Mouse (Mus musculus) liver, adult 2 months (tissue): ENCODE data around the gene 5730409E04Rik. TPM values are rescaled to one million over a fixed set of nuclear protein-coding genes. Genes with fewer than 3 reads are reported as not detected.

ENCODE experiments used
- DNase-seq: peaks from one replicate; pipeline ENCODE4 v3.0.0-alpha.2; 2011; ENCODE audit warnings: low read depth, low spot score; ENCODE audit errors: extremely low read depth
- H3K27ac ChIP-seq: fragments of 200-500 bp; replicated peaks from 2 replicates; pipeline ENCODE4 v1.5.1; 2012; ENCODE audit warnings: low read depth, mild to moderate bottlenecking, control low read depth, inconsistent platforms, low read length; ENCODE audit not compliant: insufficient read depth
- H3K27me3 ChIP-seq: fragments of 200-500 bp; 2 replicates; pipeline ENCODE4 v1.6.1; 2012; ENCODE audit warnings: mild to moderate bottlenecking, moderate library complexity, low read length, inconsistent platforms; ENCODE audit not compliant: control insufficient read depth, insufficient read depth
- H3K36me3 ChIP-seq: fragments of 200-500 bp; 2 replicates; pipeline ENCODE4 v1.6.1; 2012; ENCODE audit warnings: low read length, inconsistent platforms; ENCODE audit not compliant: control insufficient read depth, insufficient read depth
- H3K4me1 ChIP-seq: fragments of 200-500 bp; 2 replicates; pipeline ENCODE4 v1.6.1; 2011; ENCODE audit warnings: low read length; ENCODE audit not compliant: control insufficient read depth, insufficient read depth
- H3K4me3 ChIP-seq: fragments of 200-500 bp; 2 replicates; pipeline ENCODE4 v1.5.1; 2011; ENCODE audit warnings: low read depth, mild to moderate bottlenecking, control low read depth, low read length, moderate library complexity; ENCODE audit not compliant: insufficient read depth
- H3K79me2 ChIP-seq: fragments of 200-500 bp; 2 replicates; pipeline ENCODE4 v1.6.1; 2012; ENCODE audit warnings: inconsistent platforms, mild to moderate bottlenecking, low read length, moderate library complexity; ENCODE audit not compliant: control insufficient read depth, insufficient read depth
- H3K9ac ChIP-seq: fragments of 200-500 bp; 2 replicates; pipeline ENCODE4 v1.6.1; 2012; ENCODE audit warnings: low read depth, mild to moderate bottlenecking, control low read depth, inconsistent platforms, low read length
- CTCF ChIP-seq: fragments of 200-500 bp; IDR thresholded peaks from 2 replicates; pipeline ENCODE4 v1.5.1; 2011; ENCODE audit warnings: low read depth, low read length, control low read depth
- POLR2A ChIP-seq: fragments of 200-500 bp; IDR thresholded peaks from 2 replicates; pipeline ENCODE4 v1.6.1; 2011; ENCODE audit warnings: low read length, control low read depth; ENCODE audit not compliant: insufficient read depth; ENCODE audit errors: extremely low read depth
- WGBS: fragments of 180-500 bp; shearing (Covaris S2); methylation state at CpG from one replicate; pipeline ENCODE4 v1.1.7; 2018; 5-methylcytosine and 5-hydroxymethylcytosine counted together
- polyA plus RNA-seq: library from polyadenylated mRNA; depleted of rRNA; stranded (reverse); fragments of >200 nt; gene quantifications from 2 replicates; pipeline ENCODE4 v1.2.3, GENCODE M21; 2012
- total RNA-seq: library from RNA; depleted of rRNA; stranded (reverse); fragments of >200 nt; gene quantifications from 2 replicates; pipeline ENCODE4 v1.2.3, GENCODE M21; 2014

The 5730409E04Rik gene
- total and polyA plus RNA-seq, 2 experiments = 3.3 to 4.8 TPM

- no peaks in the 10 kb centered on the region for H3K27me3 ChIP-seq
- WGBS = 47% methylated on average over 6 of the region's 6 CpGs
- H3K27ac ChIP-seq = no peak overlapping the region
- no peak overlapping the region for H3K9ac ChIP-seq
- H3K79me2 ChIP-seq = no peaks in the 10 kb centered on the region
- H3K4me3 ChIP-seq = no peak overlapping the region
- H3K4me1 ChIP-seq = no peaks in the 10 kb centered on the region
- DNase-seq = no peak
- H3K36me3 ChIP-seq = no peaks in the 10 kb centered on the region
- no peak for TF ChIP-seq CTCF
- no peak for TF ChIP-seq POLR2A
Observed at GRCm38 (mm10) chr4:126602445-126602762, 7.2 kb upstream of the 5730409E04Rik start.

- no peaks in the 10 kb centered on the region for H3K36me3 ChIP-seq
- H3K4me3 ChIP-seq = no peak overlapping the region
- DNase-seq = peak; percentile 8
- H3K27me3 ChIP-seq = no peaks in the 10 kb centered on the region
- no peak overlapping the region for H3K27ac ChIP-seq
- WGBS = 61% methylated on average over 2 of the region's 2 CpGs
- TF ChIP-seq POLR2A = no peak
- no peak for TF ChIP-seq CTCF
- no peaks in the 10 kb centered on the region for H3K4me1 ChIP-seq
- no peaks in the 10 kb centered on the region for H3K79me2 ChIP-seq
- H3K9ac ChIP-seq = no peak overlapping the region
Observed at GRCm38 (mm10) chr4:126604141-126604540, 5.5 kb upstream of the 5730409E04Rik start.

- WGBS = 86% methylated on average over 4 of the region's 4 CpGs
- TF ChIP-seq CTCF (no peak), POLR2A (no peak)
Observed at GRCm38 (mm10) chr4:126605751-126606150, 3.9 kb upstream of the 5730409E04Rik start.

GRCm38 (mm10) chr4:126611991-126612390 is 2.4 kb downstream of the 5730409E04Rik start:
- DNase-seq = no peak
- 89% methylated on average over 17 of the region's 17 CpGs for WGBS
- Histone ChIP-seq H3K36me3 (no peaks in the 10 kb centered on the region), H3K9ac (no peak overlapping the region), H3K79me2 (peaks cover 3% of the 10 kb centered on the region; the same call in 1 of the 2 replicates), H3K4me3 (no peak overlapping the region), H3K27me3 (no peaks in the 10 kb centered on the region), H3K27ac (no peak overlapping the region), H3K4me1 (no peaks in the 10 kb centered on the region)
- TF ChIP-seq CTCF (no peak), POLR2A (no peak)

More at GRCm38 (mm10) chr4:126605751-126606150, 3.9 kb upstream of the 5730409E04Rik start:
- H3K4me3 ChIP-seq = no peak overlapping the region
- peaks cover 3% of the 10 kb centered on the region; the same call in 1 of the 2 replicates for H3K79me2 ChIP-seq
- no peaks in the 10 kb centered on the region for H3K27me3 ChIP-seq
- H3K27ac ChIP-seq = no peak overlapping the region
- H3K36me3 ChIP-seq = no peaks in the 10 kb centered on the region
- H3K4me1 ChIP-seq = no peaks in the 10 kb centered on the region
- H3K9ac ChIP-seq = no peak overlapping the region
- DNase-seq = no peak

- no peak overlapping the region for H3K27ac ChIP-seq
- H3K27me3 ChIP-seq = peaks cover 6% of the 10 kb centered on the region; the same call in 1 of the 2 replicates
- no peak overlapping the region for H3K4me3 ChIP-seq
- no peaks in the 10 kb centered on the region for H3K79me2 ChIP-seq
- H3K36me3 ChIP-seq = no peaks in the 10 kb centered on the region
- no peak for TF ChIP-seq POLR2A
- no peak for TF ChIP-seq CTCF
- 88% methylated on average over 4 of the region's 4 CpGs for WGBS
- no peak for DNase-seq
- no peaks in the 10 kb centered on the region for H3K4me1 ChIP-seq
- H3K9ac ChIP-seq = no peak overlapping the region
Observed at GRCm38 (mm10) chr4:126616312-126616711, 6.7 kb downstream of the 5730409E04Rik start.

- Histone ChIP-seq H3K36me3 (no peaks in the 10 kb centered on the region), H3K79me2 (no peaks in the 10 kb centered on the region), H3K4me1 (no peaks in the 10 kb centered on the region), H3K27me3 (peaks cover 6% of the 10 kb centered on the region; the same call in 1 of the 2 replicates), H3K4me3 (no peak overlapping the region), H3K27ac (no peak overlapping the region), H3K9ac (no peak overlapping the region)
- no peak for DNase-seq
- TF ChIP-seq POLR2A = no peak
- TF ChIP-seq CTCF = no peak
- WGBS = 11% methylated on average over 33 of the region's 33 CpGs
Observed at GRCm38 (mm10) chr4:126619691-126620330, 10.2 kb downstream of the 5730409E04Rik start.
